Mouse (Mus musculus) activated CD4-positive, CD25-positive, alpha-beta regulatory T cell, adult 4 months (primary cell): ENCODE measurements around the gene Mrgprf. TPM values are rescaled to one million over a fixed set of nuclear protein-coding genes. Genes with fewer than 3 reads are reported as not detected.

ENCODE experiments used
- ATAC-seq: one replicate; pipeline ENCODE4 v1.8.0; 2017
- polyA plus RNA-seq, 2 experiments: library from polyadenylated mRNA; unstranded; fragments of 100-300 nt; shearing (Covaris generic); gene quantifications; one replicate each; pipeline ENCODE4 v1.2.1; 2017

The Mrgprf gene
- polyA plus RNA-seq, 2 experiments from 2014 or later = not detected

GRCm38 (mm10) chr7:145335616-145336332, 35.1 kb downstream of the Mrgprf start:
- no peak for ATAC-seq

- no peak for ATAC-seq
These were observed 37.3 kb downstream of the Mrgprf start for GRCm38 (mm10) chr7:145337889-145338288.

- no peak for ATAC-seq
These were observed 39.7 kb downstream of the Mrgprf start for GRCm38 (mm10) chr7:145340248-145340904.

Other genes with a start within 250 kb of the Mrgprf start
- not detected for gene 1810010D01Rik, start 92.7 kb upstream of the Mrgprf start, polyA plus RNA-seq
- 1 to 10 TPM; 6.0 to 8.9 TPM for gene Tpcn2, start 16.8 kb upstream of the Mrgprf start, polyA plus RNA-seq
- not detected for gene Mrgprd, start 14.0 kb downstream of the Mrgprf start, polyA plus RNA-seq